Mouse (Mus musculus): ENCODE measurements around the gene Rpp40.

GRCm38 (mm10) chr13:35852851-35853575, 53.1 kb downstream of the Rpp40 start:
- TF ChIP-seq CTCF (IDR thresholded peaks at IDR 0.05): no peak
- TF ChIP-seq EP300 (IDR thresholded peaks at IDR 0.05): no peak
